Mouse (Mus musculus): ENCODE data around the gene Fank1.

GRCm38 (mm10) chr7:133862233-133862632 is 85.6 kb downstream of the Fank1 start:
- TF ChIP-seq POLR2A (IDR thresholded peaks at IDR 0.05; ENCODE audit: borderline replicate concordance, control insufficient read depth, low read depth, low read length) = no peak
- no peak for TF ChIP-seq CTCF (IDR thresholded peaks at IDR 0.05; ENCODE audit: control insufficient read depth, insufficient read depth, low read length)

Measured in bone marrow, adult 2 months (tissue).